Comparison of ENCODE assay signal across 29 mouse cellular contexts in genomic region chr16:72575171-72575570, GRCm38 (mm10).
"Had no signal": no experiment of that assay in that cellular context is flagged by ENCODE, and none has a peak within 500 bp of the region (broad histone marks: within the 10 kb centered on the region; RNA-seq: fewer than 3 reads in every experiment).

No protein-coding gene starts in this region.

- ATAC-seq: forebrain, embryonic 13.5 days; forebrain, embryonic 14.5 days; forebrain, embryonic 15.5 days; forebrain, embryonic 16.5 days; forebrain, postnatal 0 days had no signal

- H3K27me3 ChIP-seq: embryonic facial prominence, embryonic 12.5 days; embryonic facial prominence, embryonic 13.5 days; embryonic facial prominence, embryonic 15.5 days; forebrain, embryonic 12.5 days; forebrain, embryonic 13.5 days; forebrain, embryonic 15.5 days had no signal

- H3K4me1 ChIP-seq: embryonic facial prominence, embryonic 12.5 days; embryonic facial prominence, embryonic 13.5 days; embryonic facial prominence, embryonic 15.5 days had no signal

- H3K36me3 ChIP-seq: embryonic facial prominence, embryonic 12.5 days; embryonic facial prominence, embryonic 13.5 days; embryonic facial prominence, embryonic 15.5 days; forebrain, embryonic 10.5 days; forebrain, embryonic 12.5 days; forebrain, embryonic 15.5 days had no signal

- H3K4me2 ChIP-seq: embryonic facial prominence, embryonic 12.5 days; embryonic facial prominence, embryonic 13.5 days; embryonic facial prominence, embryonic 15.5 days; forebrain, embryonic 12.5 days; forebrain, embryonic 13.5 days; forebrain, embryonic 15.5 days had no signal

- DNase-seq: cerebellum, adult 18-20 months; cerebellum, adult 2 months; cerebellum, adult 8-10 months; cerebellum, adult 9-10 months; cerebellum, adult 9-11 months; cerebellum, postnatal 10 days; cerebellum, postnatal 14 days; cerebellum, postnatal 25 days; cerebellum, postnatal 36 days; embryo, embryonic 11 days; forebrain, postnatal 0 days; gastrocnemius, adult 2 months; gastrocnemius, postnatal 10 days; gastrocnemius, postnatal 14 days; gastrocnemius, postnatal 25 days; gastrocnemius, postnatal 36 days; heart, adult 11 months; heart, adult 18-20 months; heart, adult 2 months had no signal

- H3K9ac ChIP-seq: embryonic facial prominence, embryonic 12.5 days; embryonic facial prominence, embryonic 13.5 days; embryonic facial prominence, embryonic 15.5 days; forebrain, embryonic 12.5 days; forebrain, embryonic 13.5 days; forebrain, embryonic 15.5 days; forebrain, postnatal 0 days had no signal

- H3K4me3 ChIP-seq: embryonic facial prominence, embryonic 12.5 days; embryonic facial prominence, embryonic 13.5 days; embryonic facial prominence, embryonic 15.5 days; erythroblast, embryonic 14.5 days; forebrain, embryonic 10.5 days; forebrain, embryonic 12.5 days; forebrain, embryonic 13.5 days; forebrain, embryonic 15.5 days; gastrocnemius, adult 2 months; heart, adult 2 months had no signal

- H3K9me3 ChIP-seq: embryonic facial prominence, embryonic 12.5 days; embryonic facial prominence, embryonic 13.5 days; embryonic facial prominence, embryonic 15.5 days; forebrain, embryonic 10.5 days; forebrain, embryonic 12.5 days; forebrain, embryonic 13.5 days; forebrain, embryonic 15.5 days had no signal

- H3K27ac ChIP-seq: embryonic facial prominence, embryonic 12.5 days; embryonic facial prominence, embryonic 13.5 days; embryonic facial prominence, embryonic 15.5 days; forebrain, embryonic 10.5 days; forebrain, embryonic 12.5 days; forebrain, embryonic 13.5 days; forebrain, embryonic 15.5 days; gastrocnemius, adult 2 months; heart, adult 2 months had no signal
